Mouse (Mus musculus): ENCODE results near the gene Trmt1. TPM values are rescaled to one million over a fixed set of nuclear protein-coding genes. Genes with fewer than 3 reads are reported as not detected.

Gene Trmt1
- polyA plus RNA-seq, 1 experiment from 2014 or later: 53.5 TPM

- Histone ChIP-seq H3K4me2 (0 out of 2 replicates have a peak overlapping the region, but pooled peaks have one; percentile 48), H3K27me3 (peaks cover 56% of the 10 kb centered on the region), H3K36me3 (ENCODE audit: poor library complexity, severe bottlenecking) (no peaks in the 10 kb centered on the region), H3K4me3 (no peak overlapping the region), H3K27ac (peak overlapping the region; percentile 85), H3K9ac (0 out of 2 replicates have a peak overlapping the region, but pooled peaks have one; percentile 61), H3K9me3 (replicated peaks) (no peaks in the 10 kb centered on the region), H3K4me1 (peaks cover 100% of the 10 kb centered on the region)
- no peak for ATAC-seq
- WGBS: 28% methylated on average over 13 of the region's 13 CpGs
These were observed 55.1 kb downstream of the Trmt1 start for GRCm38 (mm10) chr8:84740895-84741843.

- H3K36me3 ChIP-seq (ENCODE audit: poor library complexity, severe bottlenecking): no peaks in the 10 kb centered on the region
- H3K9ac ChIP-seq: peak overlapping the region; percentile 61
- no peaks in the 10 kb centered on the region for H3K9me3 ChIP-seq (replicated peaks)
- 5% methylated on average over 32 of the region's 32 CpGs for WGBS
- H3K4me3 ChIP-seq: peak overlapping the region; percentile 7; the same call in 1 of the 2 replicates
- peak; percentile 56 for ATAC-seq
- peak overlapping the region; percentile 85 for H3K27ac ChIP-seq
- H3K27me3 ChIP-seq: peaks cover 59% of the 10 kb centered on the region
- H3K4me1 ChIP-seq: peaks cover 100% of the 10 kb centered on the region
- peak overlapping the region; percentile 48 for H3K4me2 ChIP-seq
These were observed 56.3 kb downstream of the Trmt1 start for GRCm38 (mm10) chr8:84742171-84743053.

- H3K4me3 ChIP-seq: 0 out of 2 replicates have a peak overlapping the region, but pooled peaks have one; percentile 7
- WGBS: 10% methylated on average over 10 of the region's 10 CpGs
- peaks cover 96% of the 10 kb centered on the region for H3K4me1 ChIP-seq
- peak; percentile 23; the same call in 1 of the 2 replicates for ATAC-seq
- H3K9ac ChIP-seq: peak overlapping the region; percentile 61
- H3K4me2 ChIP-seq: peak overlapping the region; percentile 48
- peak overlapping the region; percentile 85 for H3K27ac ChIP-seq
- peaks cover 63% of the 10 kb centered on the region for H3K27me3 ChIP-seq
- no peaks in the 10 kb centered on the region for H3K36me3 ChIP-seq (ENCODE audit: poor library complexity, severe bottlenecking)
- H3K9me3 ChIP-seq (replicated peaks): no peaks in the 10 kb centered on the region
These were observed 56.9 kb downstream of the Trmt1 start for GRCm38 (mm10) chr8:84743054-84743415.

- Histone ChIP-seq H3K4me2 (peak overlapping the region; percentile 48), H3K4me1 (peaks cover 90% of the 10 kb centered on the region), H3K27ac (peak overlapping the region; percentile 85), H3K27me3 (peaks cover 63% of the 10 kb centered on the region), H3K36me3 (ENCODE audit: poor library complexity, severe bottlenecking) (no peaks in the 10 kb centered on the region), H3K4me3 (no peak overlapping the region), H3K9me3 (replicated peaks) (no peaks in the 10 kb centered on the region), H3K9ac (peak overlapping the region; percentile 61)
- ATAC-seq: peak; percentile 57
- 4% methylated on average over 14 of the region's 17 CpGs for WGBS
These were observed 57.7 kb downstream of the Trmt1 start for GRCm38 (mm10) chr8:84743517-84744420.

- H3K9me3 ChIP-seq (replicated peaks): no peaks in the 10 kb centered on the region
- H3K4me1 ChIP-seq: peaks cover 90% of the 10 kb centered on the region
- H3K4me2 ChIP-seq: peak overlapping the region; percentile 48
- peak overlapping the region; percentile 85 for H3K27ac ChIP-seq
- WGBS: 6% methylated on average over 17 of the region's 17 CpGs
- peak overlapping the region; percentile 61 for H3K9ac ChIP-seq
- H3K36me3 ChIP-seq (ENCODE audit: poor library complexity, severe bottlenecking): no peaks in the 10 kb centered on the region
- ATAC-seq: no peak
- H3K27me3 ChIP-seq: peaks cover 63% of the 10 kb centered on the region
- no peak overlapping the region for H3K4me3 ChIP-seq
These were observed 59.2 kb downstream of the Trmt1 start for GRCm38 (mm10) chr8:84745032-84745925.

Other genes starting within 250 kb of the Trmt1 start
- gene Ier2, start 23.5 kb upstream of the Trmt1 start, polyA plus RNA-seq (2015; fragmentation: Nextera tagmentation; extraction: Ambion mirVana): 35.2 and 35.4 TPM in 2 replicates
- gene Nacc1, start 1.6 kb downstream of the Trmt1 start, polyA plus RNA-seq (2015; fragmentation: Nextera tagmentation; extraction: Ambion mirVana): 16.1 and 18.6 TPM in 2 replicates
- 1.9 and 2.1 TPM in 2 replicates for gene Lyl1, start 15.2 kb downstream of the Trmt1 start, polyA plus RNA-seq (2015; fragmentation: Nextera tagmentation; extraction: Ambion mirVana)
- gene G430095P16Rik, start 36.7 kb downstream of the Trmt1 start, polyA plus RNA-seq (2015; fragmentation: Nextera tagmentation; extraction: Ambion mirVana): 3.7 and 3.8 TPM in 2 replicates
- 127 and 145 TPM in 2 replicates for gene Nfix, start 114.0 kb downstream of the Trmt1 start, polyA plus RNA-seq (2015; fragmentation: Nextera tagmentation; extraction: Ambion mirVana)
- gene Dand5, start 136.5 kb downstream of the Trmt1 start, polyA plus RNA-seq (2015; fragmentation: Nextera tagmentation; extraction: Ambion mirVana): 7.3 and 8.2 TPM in 2 replicates
- gene Gadd45gip1, start 145.2 kb downstream of the Trmt1 start, polyA plus RNA-seq (2015; fragmentation: Nextera tagmentation; extraction: Ambion mirVana): 42.6 and 47.0 TPM in 2 replicates
- gene Rad23a, start 154.4 kb downstream of the Trmt1 start, polyA plus RNA-seq (2015; fragmentation: Nextera tagmentation; extraction: Ambion mirVana): 93.9 and 114 TPM in 2 replicates
- 549 and 569 TPM in 2 replicates for gene Calr, start 160.6 kb downstream of the Trmt1 start, polyA plus RNA-seq (2015; fragmentation: Nextera tagmentation; extraction: Ambion mirVana)
- 123 and 127 TPM in 2 replicates for gene Farsa, start 170.7 kb downstream of the Trmt1 start, polyA plus RNA-seq (2015; fragmentation: Nextera tagmentation; extraction: Ambion mirVana)
- 80.3 and 85.1 TPM in 2 replicates for gene Syce2, start 185.8 kb downstream of the Trmt1 start, polyA plus RNA-seq (2015; fragmentation: Nextera tagmentation; extraction: Ambion mirVana)
- 33.2 and 34.2 TPM in 2 replicates for gene Gcdh, start 207.6 kb downstream of the Trmt1 start, polyA plus RNA-seq (2015; fragmentation: Nextera tagmentation; extraction: Ambion mirVana)
- gene Klf1, start 215.6 kb downstream of the Trmt1 start, polyA plus RNA-seq (2015; fragmentation: Nextera tagmentation; extraction: Ambion mirVana): 0.74 and 1.2 TPM in 2 replicates
- 6.9 and 9.4 TPM in 2 replicates for gene Dnase2a, start 222.3 kb downstream of the Trmt1 start, polyA plus RNA-seq (2015; fragmentation: Nextera tagmentation; extraction: Ambion mirVana)